Mouse (Mus musculus): ENCODE results near the gene Elp1. TPM values are rescaled to one million over a fixed set of nuclear protein-coding genes. Genes with fewer than 3 reads are reported as not detected.
A peak's percentile ranks its signal among the peaks of the same experiment; 100 is the strongest.

Gene Elp1
- polyA plus RNA-seq, 1 experiment from 2014 or later, result 111 TPM

GRCm38 (mm10) chr4:56741041-56741493 is 61.1 kb downstream of the Elp1 start, which contains the start of gene Actl7b:
Actl7b (minus strand) TSS chr4:56741443.
- H3K9ac ChIP-seq (replicated peaks; ENCODE audit: low read length), result no peak within 1 kb of the TSS
- H3K9me3 ChIP-seq (replicated peaks; ENCODE audit: control insufficient read depth, low read length), result no peaks in the 10 kb centered on the region
- H3K27ac ChIP-seq (replicated peaks; ENCODE audit: low read depth, low read length), result no peak within 1 kb of the TSS
- ATAC-seq (replicated peaks; ENCODE audit: insufficient number of reproducible peaks, low FRiP score, low TSS enrichment, low read depth) (no peak), DNase-seq (ENCODE audit: low spot score) (no peak)
- no peaks in the 10 kb centered on the region for H3K36me3 ChIP-seq (replicated peaks; ENCODE audit: control insufficient read depth, insufficient read depth, low read depth, low read length)
- H3K4me3 ChIP-seq (ENCODE audit: low read depth, low read length), result no peak within 1 kb of the TSS
- H3K4me2 ChIP-seq (ENCODE audit: low read depth, low read length), result no peak within 1 kb of the TSS
- H3K27me3 ChIP-seq (ENCODE audit: control insufficient read depth, insufficient read depth, low read length), result no peaks in the 10 kb centered on the region
- WGBS, result 95% methylated on average over 13 of the region's 13 CpGs
- no peaks in the 10 kb centered on the region for H3K4me1 ChIP-seq (ENCODE audit: control insufficient read depth, insufficient read depth, low read length)

DNA sequence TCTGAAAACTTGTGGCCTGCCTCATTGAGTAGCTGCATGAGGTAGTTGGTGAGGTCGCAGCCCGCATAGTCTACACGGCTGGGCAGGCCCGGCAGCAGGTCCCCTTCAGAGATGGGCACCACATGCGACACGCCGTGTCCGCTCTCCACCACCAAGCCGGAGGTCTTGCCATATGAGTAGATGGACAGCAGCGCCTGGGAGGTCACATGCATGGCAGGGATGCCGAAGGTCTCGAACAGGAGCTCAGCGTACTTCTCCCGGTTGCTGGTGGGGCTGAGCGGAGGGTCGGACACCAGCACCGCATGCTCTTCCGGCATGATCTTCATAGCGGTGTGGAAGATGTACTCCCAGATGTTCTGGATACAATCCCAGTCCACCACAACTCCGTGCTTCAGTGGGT is 61.5 kb downstream of the Elp1 start:
- Histone ChIP-seq H3K4me1 (ENCODE audit: control insufficient read depth, insufficient read depth, low read length) (no peaks in the 10 kb centered on the region), H3K4me3 (ENCODE audit: low read depth, low read length) (no peak overlapping the region), H3K27ac (replicated peaks; ENCODE audit: low read depth, low read length) (no peak overlapping the region), H3K36me3 (replicated peaks; ENCODE audit: control insufficient read depth, insufficient read depth, low read depth, low read length) (no peaks in the 10 kb centered on the region), H3K9me3 (replicated peaks; ENCODE audit: control insufficient read depth, low read length) (no peaks in the 10 kb centered on the region), H3K27me3 (ENCODE audit: control insufficient read depth, insufficient read depth, low read length) (no peaks in the 10 kb centered on the region), H3K4me2 (ENCODE audit: low read depth, low read length) (no peak overlapping the region), H3K9ac (replicated peaks; ENCODE audit: low read length) (no peak overlapping the region)
- ATAC-seq (replicated peaks; ENCODE audit: insufficient number of reproducible peaks, low FRiP score, low TSS enrichment, low read depth), result no peak
- no peak for DNase-seq (ENCODE audit: low spot score)
- 96% methylated on average over 20 of the region's 20 CpGs for WGBS

- no peaks in the 10 kb centered on the region for H3K27me3 ChIP-seq (ENCODE audit: control insufficient read depth, insufficient read depth, low read length)
- no peak within 1 kb of the TSS for H3K4me3 ChIP-seq (ENCODE audit: low read depth, low read length)
- H3K4me1 ChIP-seq (ENCODE audit: control insufficient read depth, insufficient read depth, low read length), result no peaks in the 10 kb centered on the region
- H3K36me3 ChIP-seq (replicated peaks; ENCODE audit: control insufficient read depth, insufficient read depth, low read depth, low read length), result no peaks in the 10 kb centered on the region
- H3K9ac ChIP-seq (replicated peaks; ENCODE audit: low read length), result no peak within 1 kb of the TSS
- ATAC-seq (replicated peaks; ENCODE audit: insufficient number of reproducible peaks, low FRiP score, low TSS enrichment, low read depth) (no peak), DNase-seq (ENCODE audit: low spot score) (no peak)
- 86% methylated on average over 18 of the region's 18 CpGs for WGBS
- H3K4me2 ChIP-seq (ENCODE audit: low read depth, low read length), result no peak within 1 kb of the TSS
- H3K9me3 ChIP-seq (replicated peaks; ENCODE audit: control insufficient read depth, low read length), result no peaks in the 10 kb centered on the region
- H3K27ac ChIP-seq (replicated peaks; ENCODE audit: low read depth, low read length), result no peak within 1 kb of the TSS
Measured at GRCm38 (mm10) chr4:56740020-56740485, 62.1 kb downstream of the Elp1 start, which contains the start of gene Gm26657. Gm26657 (plus strand) TSS chr4:56740070.

GRCm38 (mm10) chr4:56725839-56726238 is 76.3 kb downstream of the Elp1 start:
- Histone ChIP-seq H3K4me2 (ENCODE audit: low read depth, low read length) (no peak overlapping the region), H3K27me3 (ENCODE audit: control insufficient read depth, insufficient read depth, low read length) (no peaks in the 10 kb centered on the region), H3K9ac (replicated peaks; ENCODE audit: low read length) (no peak overlapping the region), H3K9me3 (replicated peaks; ENCODE audit: control insufficient read depth, low read length) (no peaks in the 10 kb centered on the region), H3K27ac (replicated peaks; ENCODE audit: low read depth, low read length) (no peak overlapping the region), H3K4me3 (ENCODE audit: low read depth, low read length) (no peak overlapping the region), H3K4me1 (ENCODE audit: control insufficient read depth, insufficient read depth, low read length) (no peaks in the 10 kb centered on the region), H3K36me3 (replicated peaks; ENCODE audit: control insufficient read depth, insufficient read depth, low read depth, low read length) (no peaks in the 10 kb centered on the region)
- ATAC-seq (replicated peaks; ENCODE audit: insufficient number of reproducible peaks, low FRiP score, low TSS enrichment, low read depth) (no peak), DNase-seq (ENCODE audit: low spot score) (peak; percentile 38)
- WGBS, result 54% methylated on average over 8 of the region's 8 CpGs

DNA sequence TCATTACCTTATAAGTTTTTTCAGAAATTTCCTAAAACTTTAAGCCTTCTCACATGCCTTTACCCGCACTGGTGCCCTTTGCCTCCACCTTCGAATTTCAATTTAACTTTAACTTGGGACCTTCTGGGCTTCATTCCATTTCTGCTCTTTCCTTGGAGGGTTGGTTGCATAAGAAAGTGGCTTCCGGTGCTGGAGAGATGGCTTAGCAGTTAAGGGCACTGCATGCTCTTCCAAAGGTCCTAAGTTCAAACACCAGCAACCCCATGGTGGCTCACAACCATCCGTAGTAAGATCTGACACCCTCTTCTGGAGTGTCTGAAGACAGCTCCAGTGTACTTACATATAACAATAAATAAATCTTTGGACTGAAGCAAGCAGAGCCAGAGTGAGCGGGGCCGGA is 78.9 kb downstream of the Elp1 start:
- Histone ChIP-seq H3K27me3 (ENCODE audit: control insufficient read depth, insufficient read depth, low read length) (no peaks in the 10 kb centered on the region), H3K4me3 (ENCODE audit: low read depth, low read length) (no peak overlapping the region), H3K36me3 (replicated peaks; ENCODE audit: control insufficient read depth, insufficient read depth, low read depth, low read length) (no peaks in the 10 kb centered on the region), H3K27ac (replicated peaks; ENCODE audit: low read depth, low read length) (no peak overlapping the region), H3K9ac (replicated peaks; ENCODE audit: low read length) (no peak overlapping the region), H3K9me3 (replicated peaks; ENCODE audit: control insufficient read depth, low read length) (no peaks in the 10 kb centered on the region), H3K4me1 (ENCODE audit: control insufficient read depth, insufficient read depth, low read length) (no peaks in the 10 kb centered on the region), H3K4me2 (ENCODE audit: low read depth, low read length) (no peak overlapping the region)
- DNase-seq (ENCODE audit: low spot score) (no peak), ATAC-seq (replicated peaks; ENCODE audit: insufficient number of reproducible peaks, low FRiP score, low TSS enrichment, low read depth) (no peak)
- 86% methylated on average over 6 of the region's 6 CpGs for WGBS

GRCm38 (mm10) chr4:56722346-56722745 is 79.8 kb downstream of the Elp1 start:
- Histone ChIP-seq H3K27me3 (ENCODE audit: control insufficient read depth, insufficient read depth, low read length) (no peaks in the 10 kb centered on the region), H3K9ac (replicated peaks; ENCODE audit: low read length) (no peak overlapping the region), H3K4me2 (ENCODE audit: low read depth, low read length) (no peak overlapping the region), H3K9me3 (replicated peaks; ENCODE audit: control insufficient read depth, low read length) (no peaks in the 10 kb centered on the region), H3K4me3 (ENCODE audit: low read depth, low read length) (no peak overlapping the region), H3K4me1 (ENCODE audit: control insufficient read depth, insufficient read depth, low read length) (no peaks in the 10 kb centered on the region), H3K27ac (replicated peaks; ENCODE audit: low read depth, low read length) (no peak overlapping the region), H3K36me3 (replicated peaks; ENCODE audit: control insufficient read depth, insufficient read depth, low read depth, low read length) (no peaks in the 10 kb centered on the region)
- ATAC-seq (replicated peaks; ENCODE audit: insufficient number of reproducible peaks, low FRiP score, low TSS enrichment, low read depth) (no peak), DNase-seq (ENCODE audit: low spot score) (no peak)
- 63% methylated on average over 6 of the region's 6 CpGs for WGBS

DNA sequence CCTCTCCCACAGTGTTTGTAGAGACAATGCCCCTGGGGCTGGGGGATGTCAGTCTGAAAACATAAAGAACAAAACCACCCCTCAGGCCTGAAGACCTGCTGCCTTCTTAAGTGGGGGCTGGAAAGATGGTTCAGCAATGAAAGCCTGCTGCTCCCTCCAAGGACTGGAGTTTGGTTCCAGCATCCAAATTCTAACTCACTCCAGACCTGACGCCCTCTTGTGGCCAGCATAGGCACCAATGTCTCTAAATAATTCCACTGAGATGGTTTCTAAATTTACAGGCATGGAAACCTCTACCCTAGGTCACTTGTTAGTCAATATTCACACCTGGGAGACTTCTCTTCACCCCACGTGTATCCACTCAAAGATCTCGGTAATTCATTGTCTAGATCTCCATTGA is 80.7 kb downstream of the Elp1 start:
- DNase-seq (ENCODE audit: low spot score) (peak; percentile 58), ATAC-seq (replicated peaks; ENCODE audit: insufficient number of reproducible peaks, low FRiP score, low TSS enrichment, low read depth) (no peak)
- no peak overlapping the region for H3K27ac ChIP-seq (replicated peaks; ENCODE audit: low read depth, low read length)
- no peaks in the 10 kb centered on the region for H3K36me3 ChIP-seq (replicated peaks; ENCODE audit: control insufficient read depth, insufficient read depth, low read depth, low read length)
- no peak overlapping the region for H3K4me2 ChIP-seq (ENCODE audit: low read depth, low read length)
- H3K9me3 ChIP-seq (replicated peaks; ENCODE audit: control insufficient read depth, low read length), result no peaks in the 10 kb centered on the region
- WGBS, result 30% methylated on average over 3 of the region's 3 CpGs
- H3K9ac ChIP-seq (replicated peaks; ENCODE audit: low read length), result no peak overlapping the region
- no peak overlapping the region for H3K4me3 ChIP-seq (ENCODE audit: low read depth, low read length)
- no peaks in the 10 kb centered on the region for H3K4me1 ChIP-seq (ENCODE audit: control insufficient read depth, insufficient read depth, low read length)
- no peaks in the 10 kb centered on the region for H3K27me3 ChIP-seq (ENCODE audit: control insufficient read depth, insufficient read depth, low read length)

DNA sequence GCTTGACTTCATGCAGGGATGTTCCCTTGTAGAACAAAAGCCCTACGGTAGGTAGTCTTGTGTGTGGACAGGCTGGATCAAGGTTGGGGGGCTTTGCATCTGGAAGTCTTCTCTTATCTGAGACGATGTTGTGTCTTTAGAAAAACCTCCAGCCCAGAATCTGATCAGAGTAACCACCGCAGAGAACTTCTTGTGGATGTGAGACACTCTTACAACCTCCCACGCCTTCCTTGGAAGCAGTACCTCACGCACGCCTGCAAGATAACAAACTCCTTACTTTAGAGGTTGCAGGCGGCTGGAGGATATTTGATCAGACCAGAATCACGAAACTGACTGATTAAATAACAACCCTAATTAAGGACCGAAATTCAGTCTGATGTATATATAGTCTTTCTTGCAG is 81.7 kb downstream of the Elp1 start:
- Histone ChIP-seq H3K4me3 (ENCODE audit: low read depth, low read length) (no peak overlapping the region), H3K36me3 (replicated peaks; ENCODE audit: control insufficient read depth, insufficient read depth, low read depth, low read length) (no peaks in the 10 kb centered on the region), H3K4me2 (ENCODE audit: low read depth, low read length) (no peak overlapping the region), H3K27ac (replicated peaks; ENCODE audit: low read depth, low read length) (no peak overlapping the region), H3K9ac (replicated peaks; ENCODE audit: low read length) (no peak overlapping the region), H3K27me3 (ENCODE audit: control insufficient read depth, insufficient read depth, low read length) (no peaks in the 10 kb centered on the region), H3K9me3 (replicated peaks; ENCODE audit: control insufficient read depth, low read length) (no peaks in the 10 kb centered on the region), H3K4me1 (ENCODE audit: control insufficient read depth, insufficient read depth, low read length) (no peaks in the 10 kb centered on the region)
- 79% methylated on average over 9 of the region's 9 CpGs for WGBS
- DNase-seq (ENCODE audit: low spot score) (no peak), ATAC-seq (replicated peaks; ENCODE audit: insufficient number of reproducible peaks, low FRiP score, low TSS enrichment, low read depth) (no peak)

All from embryonic facial prominence, embryonic 11.5 days (tissue).